ENCODE assay signal across 11 mouse cellular contexts in genomic region chr9:44313476-44314256, GRCm38 (mm10). TPM values are rescaled to one million over a fixed set of nuclear protein-coding genes. Genes with fewer than 3 reads are reported as not detected.
DNase-seq lines count a peak whose midpoint lies in the region; ATAC-seq and TF ChIP-seq lines count a peak whose summit lies in the region.
"Had no signal": no experiment of that assay in that cellular context is flagged by ENCODE, and none has a peak within 500 bp of the region (broad histone marks: within the 10 kb centered on the region; RNA-seq: fewer than 3 reads in every experiment).

No protein-coding gene starts in this region.

- H3K4me3 ChIP-seq in embryonic facial prominence, embryonic 10.5 days: no peak overlapping the region

- peaks cover 30% of the 10 kb centered on the region for H3K4me1 ChIP-seq in embryonic facial prominence, embryonic 10.5 days

- DNase-seq in brain, embryonic 14.5 days (ENCODE audit: low read depth): peak; percentile 54
- DNase-seq in cerebellum, postnatal 10 days: peak; percentile 88
- peak; percentile 43 for DNase-seq in layer of hippocampus, adult 9-10 months (ENCODE audit: low spot score)
- DNase-seq in left cerebral cortex, postnatal 36 days (ENCODE audit: low spot score in 2 of 2): peak; percentile 80 to 84
- DNase-seq in lung, postnatal 25 days (ENCODE audit: low spot score): no peak
- DNase-seq in embryonic facial prominence, embryonic 10.5 days (ENCODE audit: low spot score): no peak

- no peak for TF ChIP-seq CTCF in brain, embryonic 14.5 days (IDR thresholded peaks at IDR 0.05; ENCODE audit: borderline replicate concordance, extremely low read depth, insufficient read depth, insufficient read length)

- peaks cover 31% of the 10 kb centered on the region for H3K27me3 ChIP-seq in embryonic facial prominence, embryonic 10.5 days (replicated peaks; ENCODE audit: low read depth, poor library complexity, severe bottlenecking)
- H3K27me3 ChIP-seq: CH12.LX had no signal

- intact Hi-C loops in left cerebral cortex, postnatal 36 days (cut with DNase I): no loop called here

- WGBS in embryonic facial prominence, embryonic 10.5 days: 80% methylated on average over 19 of the region's 19 CpGs

- peaks cover 48% of the 10 kb centered on the region for H3K36me3 ChIP-seq in embryonic facial prominence, embryonic 10.5 days (replicated peaks)

- TF ChIP-seq POLR2A in brain, embryonic 14.5 days (IDR thresholded peaks at IDR 0.05; ENCODE audit: borderline replicate concordance, extremely low read depth, insufficient read depth, insufficient read length, poor library complexity, severe bottlenecking): no peak

- no peak for ATAC-seq in monocyte, adult 5-6 weeks (replicated peaks; ENCODE audit: insufficient number of reproducible peaks, low FRiP score, low TSS enrichment, poor library complexity, severe bottlenecking)
- ATAC-seq: intestine, embryonic 16.5 days; lung, postnatal 0 days had no signal

- no peak overlapping the region for H3K27ac ChIP-seq in embryonic facial prominence, embryonic 10.5 days (replicated peaks)
- H3K27ac ChIP-seq: stomach, postnatal 0 days had no signal

- no peaks in the 10 kb centered on the region for H3K9me3 ChIP-seq in embryonic facial prominence, embryonic 10.5 days

RNA-seq across cellular contexts. Expression of gene C2cd2l, which starts 6.4 kb away (rescaled TPM):
- 58.5 and 62.1 TPM in 2 replicates for polyA plus RNA-seq in brain, embryonic 14.5 days (2012; rRNA removed)
- total RNA-seq in left cerebral cortex, postnatal 36 days (2021): 100 to 1,000 TPM; 213 to 219 TPM
- 6.8 and 7.8 TPM in 2 replicates for polyA plus RNA-seq in embryonic facial prominence, embryonic 10.5 days (2016; fragmentation: Nextera tagmentation; extraction: Ambion mirVana)
- 6.0 to 18.9 TPM (median 12.2 TPM) in 3 replicates for total RNA-seq in monocyte, adult 5-6 weeks (2017)

RNA-seq across cellular contexts. Expression of gene Hinfp, which starts 8.2 kb away (rescaled TPM):
- polyA plus RNA-seq in brain, embryonic 14.5 days (2012; rRNA removed): 44.2 and 47.6 TPM in 2 replicates
- 10 to 100 TPM; 24.4 to 31.8 TPM for total RNA-seq in left cerebral cortex, postnatal 36 days (2021)
- 29.6 and 31.4 TPM in 2 replicates for polyA plus RNA-seq in embryonic facial prominence, embryonic 10.5 days (2016; fragmentation: Nextera tagmentation; extraction: Ambion mirVana)
- 22.9 to 34.0 TPM (median 23.0 TPM) in 3 replicates for total RNA-seq in monocyte, adult 5-6 weeks (2017)

RNA-seq across cellular contexts. Expression of gene Dpagt1, which starts 12.2 kb away (rescaled TPM):
- polyA plus RNA-seq in brain, embryonic 14.5 days (2012; rRNA removed): 47.2 and 54.4 TPM in 2 replicates
- total RNA-seq in left cerebral cortex, postnatal 36 days (2021): 10 to 100 TPM; 12.3 to 15.8 TPM
- polyA plus RNA-seq in embryonic facial prominence, embryonic 10.5 days (2016; fragmentation: Nextera tagmentation; extraction: Ambion mirVana): 53.8 and 53.9 TPM in 2 replicates
- total RNA-seq in monocyte, adult 5-6 weeks (2017): 1.8 to 5.6 TPM (median 2.3 TPM) in 3 replicates

RNA-seq across cellular contexts. Expression of gene H2afx, which starts 20.8 kb away (rescaled TPM):
- polyA plus RNA-seq in brain, embryonic 14.5 days (2012; rRNA removed): 223 and 342 TPM in 2 replicates
- total RNA-seq in left cerebral cortex, postnatal 36 days (2021): 10 to 100 TPM; 53.2 to 62.5 TPM
- polyA plus RNA-seq in embryonic facial prominence, embryonic 10.5 days (2016; fragmentation: Nextera tagmentation; extraction: Ambion mirVana): 601 and 615 TPM in 2 replicates
- total RNA-seq in monocyte, adult 5-6 weeks (2017): 8.1 to 12.3 TPM (median 8.6 TPM) in 3 replicates

RNA-seq across cellular contexts. Expression of gene Abcg4, which starts 25.3 kb away (rescaled TPM):
- 72.9 and 77.1 TPM in 2 replicates for polyA plus RNA-seq in brain, embryonic 14.5 days (2012; rRNA removed)
- 10 to 100 TPM; 56.6 to 65.0 TPM for total RNA-seq in left cerebral cortex, postnatal 36 days (2021)
- 2.6 and 3.1 TPM in 2 replicates for polyA plus RNA-seq in embryonic facial prominence, embryonic 10.5 days (2016; fragmentation: Nextera tagmentation; extraction: Ambion mirVana)
- not detected in 3 replicates for total RNA-seq in monocyte, adult 5-6 weeks (2017)

Comparison
In these comparisons a context has a peak if more than half of its experiments do, and no peak if none do; other contexts are left out.
1. DNase-seq: peak in brain, embryonic 14.5 days (single experiment), cerebellum, postnatal 10 days (2 of 2), layer of hippocampus, adult 9-10 months (single experiment) and left cerebral cortex, postnatal 36 days (2 of 2); none in lung, postnatal 25 days (single experiment) and embryonic facial prominence, embryonic 10.5 days (single experiment).
2. RNA of gene C2cd2l, which starts 6.4 kb away (total RNA-seq): 213 to 219 TPM in left cerebral cortex, postnatal 36 days; 6.0 to 18.9 TPM in monocyte, adult 5-6 weeks; every median in the first group is over 10 times any median in the second.